Mouse (Mus musculus): Measurements from ENCODE around the gene Hspe1. TPM values are rescaled to one million over a fixed set of nuclear protein-coding genes. Genes with fewer than 3 reads are reported as not detected.

Hspe1 gene
- polyA plus RNA-seq, 1 experiment: 436 TPM

- Histone ChIP-seq H3K4me3 (peak overlapping the region; percentile 90), H3K36me3 (ENCODE audit: control insufficient read depth, insufficient read depth) (peaks cover 34% of the 10 kb centered on the region), H3K79me2 (ENCODE audit: control insufficient read depth, insufficient read depth) (peaks cover 55% of the 10 kb centered on the region), H3ac (ENCODE audit: control insufficient read depth, insufficient read length) (peak overlapping the region; percentile 84), H3K4me2 (ENCODE audit: low read depth) (peak overlapping the region; percentile 95), H3K27me3 (ENCODE audit: control insufficient read depth, insufficient read depth, insufficient read length) (no peaks in the 10 kb centered on the region)
- TF ChIP-seq POLR2A (IDR thresholded peaks at IDR 0.05; ENCODE audit: insufficient read length, low read depth) (no peak), MYOG (IDR thresholded peaks at IDR 0.05; ENCODE audit: control insufficient read depth in 1 of 3, insufficient read depth in 1 of 3, insufficient read length in 2 of 3, low read depth in 2 of 3) (no peak)
These were observed 922 bp downstream of the Hspe1 start for GRCm38 (mm10) chr1:55088611-55089497.

GRCm38 (mm10) chr1:55089498-55090064 lies 1.6 kb downstream of the Hspe1 start:
- H3K4me3 ChIP-seq: peak overlapping the region; percentile 90
- H3ac ChIP-seq (ENCODE audit: control insufficient read depth, insufficient read length): no peak overlapping the region
- no peaks in the 10 kb centered on the region for H3K27me3 ChIP-seq (ENCODE audit: control insufficient read depth, insufficient read depth, insufficient read length)
- peaks cover 29% of the 10 kb centered on the region for H3K36me3 ChIP-seq (ENCODE audit: control insufficient read depth, insufficient read depth)
- TF ChIP-seq MYOG (IDR thresholded peaks at IDR 0.05; ENCODE audit: control insufficient read depth in 1 of 3, insufficient read depth in 1 of 3, insufficient read length in 2 of 3, low read depth in 2 of 3) (no peak), REST (IDR thresholded peaks at IDR 0.05; ENCODE audit: insufficient read depth, insufficient read length) (no peak), E2F4 (IDR thresholded peaks at IDR 0.05; ENCODE audit: insufficient read depth) (no peak), POLR2A (IDR thresholded peaks at IDR 0.05; ENCODE audit: insufficient read length, low read depth) (no peak), MYOD1 (IDR thresholded peaks at IDR 0.05; ENCODE audit: control insufficient read depth in 1 of 3, insufficient read length in 2 of 3, low read depth in 2 of 3) (no peak), POLR2AphosphoS2 (IDR thresholded peaks at IDR 0.05; ENCODE audit: insufficient read length, low read depth) (no peak), CEBPB (IDR thresholded peaks at IDR 0.05; ENCODE audit: insufficient read depth, poor library complexity, severe bottlenecking) (no peak), TCF3 (IDR thresholded peaks at IDR 0.05; ENCODE audit: insufficient read length, low read depth) (no peak), MAX (IDR thresholded peaks at IDR 0.05; ENCODE audit: low read depth) (no peak)
- H3K4me2 ChIP-seq (ENCODE audit: low read depth): peak overlapping the region; percentile 95
- peaks cover 47% of the 10 kb centered on the region for H3K79me2 ChIP-seq (ENCODE audit: control insufficient read depth, insufficient read depth)

- Histone ChIP-seq H3ac (ENCODE audit: control insufficient read depth, insufficient read length) (no peak overlapping the region), H3K79me2 (ENCODE audit: control insufficient read depth, insufficient read depth) (peaks cover 23% of the 10 kb centered on the region), H3K36me3 (ENCODE audit: control insufficient read depth, insufficient read depth) (peaks cover 16% of the 10 kb centered on the region), H3K27me3 (ENCODE audit: control insufficient read depth, insufficient read depth, insufficient read length) (no peaks in the 10 kb centered on the region), H3K4me2 (ENCODE audit: low read depth) (no peak overlapping the region), H3K4me3 (no peak overlapping the region)
- TF ChIP-seq MYOG (IDR thresholded peaks at IDR 0.05; ENCODE audit: control insufficient read depth in 1 of 3, insufficient read depth in 1 of 3, insufficient read length in 2 of 3, low read depth in 2 of 3): no peak
These were observed 4.1 kb downstream of the Hspe1 start for GRCm38 (mm10) chr1:55092056-55092455.

- H3K4me3 ChIP-seq: no peak overlapping the region
- TF ChIP-seq REST (IDR thresholded peaks at IDR 0.05; ENCODE audit: insufficient read depth, insufficient read length) (no peak), MAX (IDR thresholded peaks at IDR 0.05; ENCODE audit: low read depth) (no peak), POLR2A (IDR thresholded peaks at IDR 0.05; ENCODE audit: insufficient read length, low read depth) (no peak), E2F4 (IDR thresholded peaks at IDR 0.05; ENCODE audit: insufficient read depth) (no peak), TCF3 (IDR thresholded peaks at IDR 0.05; ENCODE audit: insufficient read length, low read depth) (no peak), SRF (IDR thresholded peaks at IDR 0.05; ENCODE audit: control insufficient read depth, insufficient read length, low read depth) (no peak), MYOG (IDR thresholded peaks at IDR 0.05; ENCODE audit: control insufficient read depth in 1 of 3, insufficient read depth in 1 of 3, insufficient read length in 2 of 3, low read depth in 2 of 3) (no peak), POLR2AphosphoS2 (IDR thresholded peaks at IDR 0.05; ENCODE audit: insufficient read length, low read depth) (no peak), CEBPB (IDR thresholded peaks at IDR 0.05; ENCODE audit: insufficient read depth, poor library complexity, severe bottlenecking) (no peak), USF1 (IDR thresholded peaks at IDR 0.05; ENCODE audit: low read depth) (no peak), MYOD1 (IDR thresholded peaks at IDR 0.05; ENCODE audit: control insufficient read depth in 1 of 3, insufficient read length in 2 of 3, low read depth in 2 of 3) (no peak), TCF12 (IDR thresholded peaks at IDR 0.05; ENCODE audit: insufficient read depth, poor library complexity, severe bottlenecking) (no peak)
- H3K36me3 ChIP-seq (ENCODE audit: control insufficient read depth, insufficient read depth): peaks cover 16% of the 10 kb centered on the region
These were observed 4.5 kb downstream of the Hspe1 start for GRCm38 (mm10) chr1:55092469-55092868.

GRCm38 (mm10) chr1:55106919-55107585 lies 19.1 kb downstream of the Hspe1 start:
- TF ChIP-seq POLR2AphosphoS2 (IDR thresholded peaks at IDR 0.05; ENCODE audit: insufficient read length, low read depth) (no peak), SRF (IDR thresholded peaks at IDR 0.05; ENCODE audit: control insufficient read depth, insufficient read length, low read depth) (no peak), TCF12 (IDR thresholded peaks at IDR 0.05; ENCODE audit: insufficient read depth, poor library complexity, severe bottlenecking) (no peak), MYOD1 (IDR thresholded peaks at IDR 0.05; ENCODE audit: control insufficient read depth in 1 of 3, insufficient read length in 2 of 3, low read depth in 2 of 3) (no peak), CEBPB (IDR thresholded peaks at IDR 0.05; ENCODE audit: insufficient read depth, poor library complexity, severe bottlenecking) (no peak), POLR2A (IDR thresholded peaks at IDR 0.05; ENCODE audit: insufficient read length, low read depth) (no peak), E2F4 (IDR thresholded peaks at IDR 0.05; ENCODE audit: insufficient read depth) (no peak), MAX (IDR thresholded peaks at IDR 0.05; ENCODE audit: low read depth) (no peak), USF1 (IDR thresholded peaks at IDR 0.05; ENCODE audit: low read depth) (no peak), REST (IDR thresholded peaks at IDR 0.05; ENCODE audit: insufficient read depth, insufficient read length) (no peak), TCF3 (IDR thresholded peaks at IDR 0.05; ENCODE audit: insufficient read length, low read depth) (no peak), MYOG (IDR thresholded peaks at IDR 0.05; ENCODE audit: control insufficient read depth in 1 of 3, insufficient read depth in 1 of 3, insufficient read length in 2 of 3, low read depth in 2 of 3) (no peak)
- no peaks in the 10 kb centered on the region for H3K27me3 ChIP-seq (ENCODE audit: control insufficient read depth, insufficient read depth, insufficient read length)
- H3K79me2 ChIP-seq (ENCODE audit: control insufficient read depth, insufficient read depth): no peaks in the 10 kb centered on the region
- H3ac ChIP-seq (ENCODE audit: control insufficient read depth, insufficient read length): no peak overlapping the region
- no peak overlapping the region for H3K4me3 ChIP-seq
- H3K4me2 ChIP-seq (ENCODE audit: low read depth): no peak overlapping the region
- H3K36me3 ChIP-seq (ENCODE audit: control insufficient read depth, insufficient read depth): no peaks in the 10 kb centered on the region

More at GRCm38 (mm10) chr1:55092469-55092868, 4.5 kb downstream of the Hspe1 start:
- Histone ChIP-seq H3ac (ENCODE audit: control insufficient read depth, insufficient read length) (no peak overlapping the region), H3K4me2 (ENCODE audit: low read depth) (no peak overlapping the region), H3K79me2 (ENCODE audit: control insufficient read depth, insufficient read depth) (peaks cover 20% of the 10 kb centered on the region), H3K27me3 (ENCODE audit: control insufficient read depth, insufficient read depth, insufficient read length) (no peaks in the 10 kb centered on the region)
